Mouse (Mus musculus) forebrain, embryonic 16.5 days (tissue): ENCODE measurements around the gene Snrpa1. TPM values are rescaled to one million over a fixed set of nuclear protein-coding genes. Genes with fewer than 3 reads are reported as not detected.
A peak's percentile ranks its signal among the peaks of the same experiment; 100 is the strongest.

Experiments used
- ATAC-seq: fragments of 200-750 bp; cut with Nextera tagmentation; 2 replicates; pipeline ENCODE4 v1.8.0; 2017; ENCODE audit warnings: mild to moderate bottlenecking, moderate library complexity
- H3K27ac ChIP-seq: fragments of 300-500 bp; sonication (generic); 2 replicates; pipeline ENCODE4 v1.5.1; 2014; ENCODE audit warnings: low read length, control low read depth
- H3K27me3 ChIP-seq: fragments of 300-500 bp; sonication (generic); replicated peaks from 2 replicates; pipeline ENCODE4 v1.6.1; 2014; ENCODE audit warnings: low read length; ENCODE audit not compliant: control insufficient read depth, insufficient read depth
- H3K36me3 ChIP-seq: fragments of 300-500 bp; sonication (generic); 2 replicates; pipeline ENCODE4 v1.6.1; 2014; ENCODE audit not compliant: control insufficient read depth, insufficient read depth
- H3K4me1 ChIP-seq: fragments of 300-500 bp; sonication (generic); replicated peaks from 2 replicates; pipeline ENCODE4 v1.6.1; 2014; ENCODE audit warnings: low read length; ENCODE audit not compliant: control insufficient read depth, insufficient read depth
- H3K4me2 ChIP-seq: fragments of 300-500 bp; sonication (generic); 2 replicates; pipeline ENCODE4 v1.6.1; 2014; ENCODE audit warnings: mild to moderate bottlenecking, low read length, control low read depth
- H3K4me3 ChIP-seq: fragments of 300-500 bp; sonication (generic); replicated peaks from 2 replicates; pipeline ENCODE4 v1.5.1; 2014; ENCODE audit warnings: mild to moderate bottlenecking, low read length, control low read depth
- H3K9ac ChIP-seq: fragments of 300-500 bp; sonication (generic); replicated peaks from 2 replicates; pipeline ENCODE4 v1.6.1; 2014; ENCODE audit warnings: low read depth, low read length, control low read depth
- H3K9me3 ChIP-seq: fragments of 300-500 bp; sonication (generic); 2 replicates; pipeline ENCODE4 v1.6.1; 2016; ENCODE audit warnings: low read length; ENCODE audit not compliant: control insufficient read depth
- WGBS: fragments of 180-500 bp; shearing (Covaris S2); extraction: QIAGEN DNeasy Blood & Tissue Kit; methylation state at CpG from one replicate; pipeline ENCODE4 v1.1.7; 2014; 5-methylcytosine and 5-hydroxymethylcytosine counted together
- polyA plus RNA-seq: library from polyadenylated mRNA; unstranded; fragments of >200 nt; fragmentation: Nextera tagmentation; extraction: Ambion mirVana; gene quantifications from 2 replicates; pipeline ENCODE4 v1.2.1, GENCODE M21; 2015

Gene Snrpa1
- polyA plus RNA-seq, 1 experiment from 2014 or later = 154 TPM

- H3K4me2 ChIP-seq = peak overlapping the region; percentile 96
Measured at GRCm38 (mm10) chr7:66061057-66061456, 2.3 kb downstream of the Snrpa1 start.

GRCm38 (mm10) chr7:66076411-66076810 lies 17.6 kb downstream of the Snrpa1 start:
- WGBS = 63% methylated on average over 2 of the region's 2 CpGs
- Histone ChIP-seq H3K27me3 (no peaks in the 10 kb centered on the region), H3K36me3 (peaks cover 23% of the 10 kb centered on the region; the same call in 1 of the 2 replicates), H3K4me1 (peaks cover 20% of the 10 kb centered on the region), H3K9ac (no peak overlapping the region), H3K4me2 (no peak overlapping the region), H3K27ac (0 out of 2 replicates have a peak overlapping the region, but pooled peaks have one; percentile 16), H3K9me3 (no peaks in the 10 kb centered on the region), H3K4me3 (no peak overlapping the region)
- ATAC-seq = no peak

More at GRCm38 (mm10) chr7:66061057-66061456, 2.3 kb downstream of the Snrpa1 start:
- H3K9ac ChIP-seq = peak overlapping the region; percentile 90
- under 1% methylated on average over 14 of the region's 14 CpGs for WGBS
- H3K4me3 ChIP-seq = peak overlapping the region; percentile 99
- no peaks in the 10 kb centered on the region for H3K9me3 ChIP-seq
- ATAC-seq = no peak
- H3K27me3 ChIP-seq = peaks cover 2% of the 10 kb centered on the region; the same call in 1 of the 2 replicates
- H3K4me1 ChIP-seq = peaks cover 19% of the 10 kb centered on the region
- peaks cover 12% of the 10 kb centered on the region; the same call in 1 of the 2 replicates for H3K36me3 ChIP-seq
- no peak overlapping the region for H3K27ac ChIP-seq

DNA sequence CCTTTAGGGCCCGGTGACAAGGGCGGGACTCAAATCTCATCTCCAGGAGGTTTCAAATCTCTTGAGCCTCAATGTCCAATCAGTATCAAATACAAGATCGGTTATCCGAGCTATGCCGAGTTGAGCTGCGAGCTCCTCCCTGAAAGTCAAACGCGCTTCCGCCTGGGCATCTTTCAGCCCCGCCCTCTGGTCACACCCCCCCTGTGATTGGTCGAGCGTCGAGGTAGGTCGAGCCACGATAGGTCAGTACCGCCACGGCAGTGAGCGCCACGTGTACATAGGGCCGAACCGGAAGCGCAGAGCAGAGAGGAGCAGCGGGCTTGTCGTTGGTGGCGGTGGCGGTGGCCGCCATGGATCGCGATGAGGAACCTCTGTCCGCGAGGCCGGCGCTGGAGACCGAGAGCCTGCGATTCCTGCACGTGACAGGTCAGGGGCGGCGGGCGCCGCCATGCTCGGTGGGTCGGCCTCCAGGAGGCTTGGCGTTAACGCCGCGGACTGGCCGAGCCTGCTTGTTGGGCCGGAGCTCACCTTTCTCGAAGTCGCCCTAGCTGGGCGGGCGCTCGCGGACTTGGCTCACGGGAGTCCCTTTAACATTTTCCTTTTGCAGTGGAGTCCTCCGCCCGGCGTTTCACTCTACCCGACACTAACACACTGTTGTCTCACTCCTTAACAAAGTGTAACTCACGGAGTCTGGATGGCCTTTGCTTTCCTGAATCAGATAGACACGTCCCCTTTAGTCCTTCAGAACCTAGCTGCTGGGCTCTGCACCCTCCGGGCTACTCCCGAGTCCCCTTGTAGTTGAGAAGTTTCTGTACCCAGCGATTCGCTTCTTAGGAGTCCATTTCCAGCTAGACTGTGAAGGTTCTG lies 20.8 kb downstream of the Snrpa1 start, which contains the start of gene Selenos:
TSS of gene Selenos (plus strand) at position 286 of the 867 bp plus-strand sequence.
- peaks cover 24% of the 10 kb centered on the region for H3K36me3 ChIP-seq
- under 1% methylated on average over 64 of the region's 65 CpGs for WGBS
- peak; percentile 100 for ATAC-seq

DNA sequence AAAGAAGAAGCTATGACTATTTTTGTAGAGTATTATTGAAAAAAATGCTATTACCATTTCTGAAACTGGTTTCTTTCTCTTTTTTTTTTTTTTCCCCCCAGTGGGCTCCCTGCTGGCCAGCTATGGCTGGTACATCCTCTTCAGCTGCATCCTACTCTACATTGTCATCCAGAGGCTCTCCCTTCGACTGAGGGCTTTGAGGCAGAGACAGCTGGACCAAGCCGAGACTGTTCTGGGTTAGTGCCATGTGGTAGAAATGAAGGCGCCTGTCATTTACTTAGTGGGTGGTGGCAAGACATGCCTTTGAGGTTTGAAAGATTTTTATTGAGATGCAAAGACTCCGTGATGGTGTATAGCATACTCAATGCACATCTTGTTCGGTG lies 21.4 kb downstream of the Snrpa1 start:
- Histone ChIP-seq H3K36me3 (peaks cover 23% of the 10 kb centered on the region), H3K27me3 (no peaks in the 10 kb centered on the region), H3K9ac (peak overlapping the region; percentile 71), H3K9me3 (no peaks in the 10 kb centered on the region), H3K4me1 (peaks cover 20% of the 10 kb centered on the region), H3K4me2 (peak overlapping the region; percentile 96), H3K4me3 (peak overlapping the region; percentile 95), H3K27ac (no peak overlapping the region)
- no peak for ATAC-seq
- 41% methylated on average over 5 of the region's 5 CpGs for WGBS

More for the DNA sequence above, 20.8 kb downstream of the Snrpa1 start, which contains the start of gene Selenos:
- H3K27ac ChIP-seq = peak within 1 kb of the TSS; percentile 79
- peaks cover 20% of the 10 kb centered on the region for H3K4me1 ChIP-seq
- no peaks in the 10 kb centered on the region for H3K27me3 ChIP-seq
- no peaks in the 10 kb centered on the region for H3K9me3 ChIP-seq
- H3K4me2 ChIP-seq = peak within 1 kb of the TSS; percentile 96
- peak within 1 kb of the TSS; percentile 95 for H3K4me3 ChIP-seq
- H3K9ac ChIP-seq = peak within 1 kb of the TSS; percentile 71

GRCm38 (mm10) chr7:66083757-66084156 lies 25.0 kb downstream of the Snrpa1 start:
- no peaks in the 10 kb centered on the region for H3K9me3 ChIP-seq
- H3K4me2 ChIP-seq = no peak overlapping the region
- no peak overlapping the region for H3K9ac ChIP-seq
- no peak overlapping the region for H3K27ac ChIP-seq
- no peaks in the 10 kb centered on the region for H3K27me3 ChIP-seq
- ATAC-seq = no peak
- WGBS = 86% methylated on average over 6 of the region's 6 CpGs
- H3K4me3 ChIP-seq = no peak overlapping the region
- peaks cover 14% of the 10 kb centered on the region for H3K4me1 ChIP-seq
- H3K36me3 ChIP-seq = peaks cover 40% of the 10 kb centered on the region

DNA sequence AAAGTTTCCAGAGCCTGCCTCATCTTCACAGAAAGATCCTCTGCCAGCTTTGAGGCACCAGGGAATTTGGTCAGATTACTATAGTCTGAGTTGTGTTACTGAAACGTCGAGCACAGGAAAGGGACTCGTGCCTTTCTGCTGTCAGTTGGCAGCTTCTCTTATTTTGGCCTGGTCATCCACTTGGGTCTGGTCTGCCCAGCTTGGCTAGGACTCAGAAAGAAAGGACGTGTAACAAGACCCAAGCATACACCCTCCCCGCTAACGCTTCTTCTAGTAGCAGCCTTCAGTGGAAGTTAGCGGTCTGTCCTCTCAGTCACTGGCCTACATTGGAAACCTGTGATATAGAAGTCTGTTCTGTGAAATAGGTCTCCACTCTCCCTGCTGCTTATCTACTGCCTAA lies 25.7 kb downstream of the Snrpa1 start:
- no peak overlapping the region for H3K4me2 ChIP-seq
- no peaks in the 10 kb centered on the region for H3K27me3 ChIP-seq
- H3K36me3 ChIP-seq = peaks cover 46% of the 10 kb centered on the region
- H3K4me3 ChIP-seq = no peak overlapping the region
- H3K27ac ChIP-seq = no peak overlapping the region
- no peak overlapping the region for H3K9ac ChIP-seq
- 87% methylated on average over 7 of the region's 7 CpGs for WGBS
- no peaks in the 10 kb centered on the region for H3K9me3 ChIP-seq
- no peak for ATAC-seq
- H3K4me1 ChIP-seq = peaks cover 12% of the 10 kb centered on the region

DNA sequence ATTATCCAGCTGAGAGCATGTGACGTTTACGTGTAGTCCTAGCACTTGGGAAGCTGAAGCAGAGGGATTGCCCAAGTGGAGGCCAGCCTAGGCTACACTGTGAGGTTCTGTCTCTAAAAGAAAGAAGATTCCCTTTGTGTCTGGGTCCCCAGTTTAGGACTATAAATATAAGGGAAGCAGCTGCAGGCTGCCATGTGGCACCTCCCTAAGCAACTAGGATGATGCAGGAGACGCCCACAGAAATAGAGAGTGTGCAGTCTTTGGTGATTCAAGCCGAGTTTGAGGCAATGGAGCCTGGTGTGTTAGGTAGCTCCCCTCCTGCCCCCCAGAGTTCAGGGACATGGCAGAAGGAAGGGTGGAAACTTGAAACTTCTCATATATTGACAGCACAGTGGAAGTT lies 28.8 kb downstream of the Snrpa1 start:
- no peak for ATAC-seq
- Histone ChIP-seq H3K9me3 (no peaks in the 10 kb centered on the region), H3K36me3 (peaks cover 57% of the 10 kb centered on the region), H3K4me1 (no peaks in the 10 kb centered on the region), H3K9ac (no peak overlapping the region), H3K27ac (no peak overlapping the region), H3K4me3 (no peak overlapping the region), H3K27me3 (no peaks in the 10 kb centered on the region), H3K4me2 (no peak overlapping the region)
- whole genome bisulfite sequencing = 94% methylated on average over 4 of the region's 4 CpGs

- Histone ChIP-seq H3K27ac (no peak overlapping the region), H3K27me3 (no peaks in the 10 kb centered on the region), H3K4me1 (no peaks in the 10 kb centered on the region), H3K4me2 (no peak overlapping the region), H3K4me3 (no peak overlapping the region), H3K36me3 (peaks cover 55% of the 10 kb centered on the region), H3K9me3 (no peaks in the 10 kb centered on the region), H3K9ac (no peak overlapping the region)
- ATAC-seq = no peak
- WGBS = 89% methylated on average over 2 of the region's 2 CpGs
Measured at GRCm38 (mm10) chr7:66088077-66088476, 29.3 kb downstream of the Snrpa1 start.

- Histone ChIP-seq H3K27ac (no peak overlapping the region), H3K4me3 (no peak overlapping the region), H3K9ac (no peak overlapping the region), H3K9me3 (no peaks in the 10 kb centered on the region), H3K36me3 (peaks cover 37% of the 10 kb centered on the region), H3K4me2 (no peak overlapping the region), H3K4me1 (no peaks in the 10 kb centered on the region), H3K27me3 (no peaks in the 10 kb centered on the region)
- no peak for ATAC-seq
- 73% methylated on average over 11 of the region's 11 CpGs for WGBS
Measured at GRCm38 (mm10) chr7:66090676-66091190, 31.9 kb downstream of the Snrpa1 start.
